Mouse (Mus musculus): ENCODE measurements around the gene Spo11.

Gene Spo11

DNA sequence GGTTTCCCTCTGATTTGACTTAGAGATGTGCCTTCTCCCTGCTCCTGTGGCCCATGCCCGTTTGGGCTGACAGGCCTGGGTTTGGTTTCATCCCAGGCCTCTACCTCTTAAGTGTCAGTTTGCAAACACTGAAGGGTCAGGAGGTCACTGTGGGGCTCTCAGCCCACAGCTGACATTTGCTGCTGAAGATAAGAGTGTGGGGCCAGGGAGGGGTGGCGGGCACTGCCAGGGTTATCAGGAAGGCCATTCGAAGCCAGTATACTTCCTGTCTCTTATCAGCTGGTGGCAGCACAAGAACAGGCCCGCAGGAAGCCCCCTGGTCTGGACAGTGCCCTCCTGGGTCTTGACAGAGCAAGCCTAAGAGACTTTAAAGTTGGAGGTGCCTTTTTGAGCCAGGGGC lies 57.5 kb downstream of the Spo11 start:
- DNase-seq, result no peak

DNA sequence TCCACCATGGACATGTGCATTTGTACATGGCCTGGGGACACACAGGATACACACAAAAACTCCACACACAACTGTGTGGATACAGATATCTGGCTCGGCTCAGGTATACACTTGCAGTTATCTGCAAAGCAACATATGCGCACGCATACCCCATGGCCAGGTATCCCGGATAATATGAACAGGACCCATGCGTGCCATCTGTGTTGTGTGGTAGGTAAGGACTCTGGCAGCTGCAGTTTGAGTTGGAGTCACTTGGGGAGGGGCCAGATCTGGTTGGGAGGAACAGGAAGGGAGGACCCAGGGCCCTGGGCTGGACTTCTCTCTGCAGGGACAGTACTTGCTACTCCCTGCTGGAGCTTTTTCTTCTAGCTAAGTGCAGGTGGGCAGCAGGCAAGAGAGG lies 58.2 kb downstream of the Spo11 start:
- no peak for DNase-seq

DNA sequence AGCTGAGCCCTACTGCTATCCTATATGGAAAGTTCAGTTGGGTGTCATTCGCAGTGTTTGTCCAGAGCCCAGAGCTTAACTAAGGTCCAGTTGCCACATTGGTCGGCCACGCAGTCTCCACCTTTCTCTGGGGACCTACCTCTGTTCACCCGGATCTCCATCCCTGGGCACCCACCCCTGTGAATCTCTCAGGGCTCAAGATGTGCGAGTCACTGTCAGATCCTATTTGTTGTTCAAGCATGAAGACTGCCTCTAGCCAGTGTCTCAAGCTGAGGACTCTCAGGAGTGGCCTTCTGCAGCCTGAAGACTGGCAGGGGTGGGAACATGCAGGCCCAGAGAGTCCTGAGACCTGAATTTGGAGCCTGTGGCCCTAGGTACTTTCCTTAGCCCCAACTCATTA lies 58.6 kb downstream of the Spo11 start:
- no peak for DNase-seq

DNA sequence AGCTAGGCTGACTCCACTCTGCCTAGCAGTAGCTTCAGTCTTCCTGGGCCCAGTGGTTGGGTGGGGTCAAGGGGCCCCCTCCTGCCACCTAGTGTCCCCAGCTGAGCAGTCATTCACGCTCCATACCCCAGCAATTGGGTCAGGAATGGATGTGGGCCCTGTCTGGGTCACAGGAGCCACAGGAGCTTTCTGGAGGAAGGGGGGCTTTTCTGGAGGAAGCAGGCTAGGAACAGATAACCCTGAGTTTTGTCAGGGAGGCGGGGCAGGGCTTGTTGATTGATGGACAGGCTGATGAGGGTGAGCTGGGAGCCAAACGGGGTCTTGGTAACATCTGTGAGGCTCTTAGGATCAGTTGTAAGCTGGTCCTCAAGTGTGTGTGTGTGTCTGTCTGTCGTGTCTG lies 59.1 kb downstream of the Spo11 start:
- no peak for DNase-seq

DNA sequence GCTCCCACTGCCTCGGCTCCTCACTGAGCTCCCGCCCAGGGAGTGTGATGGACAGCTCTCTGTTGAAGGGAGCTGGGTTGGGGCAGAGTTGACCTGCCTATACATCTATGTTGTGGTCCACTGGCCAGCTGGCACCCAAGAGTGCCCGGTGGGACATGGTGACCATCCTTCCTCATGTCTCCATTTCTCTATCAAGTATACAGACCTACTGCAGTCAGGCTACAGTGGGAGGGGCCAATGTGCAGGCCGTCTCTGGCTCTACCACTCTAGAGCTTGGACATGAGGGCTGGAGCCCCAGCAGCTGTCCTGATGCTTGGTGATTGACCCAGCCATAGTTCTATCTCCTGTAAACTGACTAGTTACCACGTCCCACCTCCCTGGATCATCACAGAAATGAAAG lies 59.8 kb downstream of the Spo11 start:
- no peak for DNase-seq

DNA sequence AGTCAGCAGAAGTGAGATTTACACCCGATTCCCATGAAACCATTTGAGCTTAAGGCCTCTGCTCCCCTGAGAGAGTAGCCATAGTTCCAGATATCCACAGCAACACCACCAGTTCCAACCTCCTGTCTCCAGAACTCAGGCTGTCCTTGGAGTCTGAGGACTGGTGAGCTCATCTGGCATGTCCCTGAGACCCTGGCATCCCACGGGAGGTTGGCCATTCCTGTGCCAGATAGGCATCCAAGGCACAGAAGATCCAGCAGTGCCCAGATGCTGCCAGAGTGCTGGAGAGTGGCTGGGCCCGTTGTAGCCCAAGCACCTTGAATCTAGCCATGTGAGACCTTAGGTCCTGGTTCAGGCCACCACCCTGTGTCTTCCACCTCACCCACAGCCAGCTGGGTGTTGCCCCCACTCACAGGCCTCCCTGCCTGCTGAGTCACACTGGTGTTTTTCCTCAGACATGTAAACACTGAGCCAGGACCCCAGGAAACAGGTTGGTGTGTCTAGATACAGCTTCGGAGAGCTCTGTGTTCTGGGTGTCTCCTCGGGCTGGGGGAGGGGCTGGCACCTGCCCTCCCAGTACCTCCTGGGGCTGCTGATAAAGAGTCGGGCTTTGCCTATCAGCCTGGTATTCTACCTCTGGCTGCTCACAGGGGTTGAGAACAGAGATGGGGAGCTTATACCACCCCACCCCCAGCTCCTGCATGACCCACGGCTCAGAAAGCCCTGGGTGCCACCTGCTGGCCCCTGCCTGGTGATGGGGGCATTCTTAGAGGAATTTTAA lies 60.5 kb downstream of the Spo11 start:
- no peak for DNase-seq

DNA sequence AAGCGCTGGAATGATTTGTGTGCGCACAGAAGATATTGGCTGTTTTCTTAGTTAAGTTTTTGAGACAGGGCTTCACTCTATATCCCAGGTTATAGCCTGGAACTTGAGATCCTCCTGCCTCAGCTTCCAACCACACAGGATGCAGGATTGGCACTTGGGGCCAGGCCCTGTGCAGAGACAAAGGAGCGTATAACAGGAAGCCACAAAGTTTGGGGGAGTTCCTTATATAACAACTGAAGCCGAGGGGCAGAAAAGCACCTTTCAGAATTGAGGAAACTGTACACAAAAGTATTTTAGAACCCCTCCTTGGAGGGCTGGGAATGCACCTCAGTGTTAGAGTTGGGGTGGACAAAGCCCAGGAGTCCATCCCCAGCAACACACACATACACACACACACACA lies 61.5 kb downstream of the Spo11 start:
- no peak for DNase-seq

DNA sequence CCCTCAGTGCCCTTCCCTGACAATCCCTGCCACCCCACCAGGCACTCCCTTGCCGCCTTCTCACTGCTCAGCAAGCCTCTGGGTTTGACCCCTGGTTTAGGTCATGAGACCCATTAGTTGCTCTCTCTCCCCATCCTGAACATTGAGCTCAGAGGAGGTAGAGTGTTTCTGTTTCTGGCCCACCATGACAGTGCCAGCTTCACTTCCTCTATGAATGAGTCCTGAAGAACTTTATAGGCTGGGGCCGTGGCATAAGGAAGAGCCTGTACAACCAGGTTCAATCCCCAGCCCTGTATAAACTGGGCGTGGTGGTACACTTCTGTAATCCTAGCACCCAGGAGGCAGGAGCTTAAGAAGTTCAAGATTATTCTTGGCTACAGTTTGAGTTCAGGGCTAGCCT lies 63.3 kb downstream of the Spo11 start:
- DNase-seq, result no peak

DNA sequence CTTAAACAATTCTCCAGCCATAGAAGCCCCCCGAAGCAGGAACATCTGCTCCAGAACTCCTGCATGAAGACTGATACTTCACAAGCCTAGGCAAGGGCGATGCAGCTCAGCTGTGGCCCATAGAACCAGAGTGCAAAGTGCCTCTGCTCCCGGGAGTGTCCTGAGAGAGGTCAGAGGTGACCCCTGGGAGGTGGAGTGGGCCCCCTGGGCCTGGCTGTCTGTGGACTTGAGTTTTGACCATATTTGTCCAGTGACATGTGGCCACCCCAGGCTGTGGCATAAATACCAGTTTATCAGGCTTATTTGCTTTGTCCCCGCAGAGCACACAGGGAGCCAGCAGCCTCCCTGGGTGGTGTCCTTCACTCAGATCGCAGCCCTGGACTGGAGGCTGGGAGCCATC lies 63.7 kb downstream of the Spo11 start:
- no peak for DNase-seq

DNA sequence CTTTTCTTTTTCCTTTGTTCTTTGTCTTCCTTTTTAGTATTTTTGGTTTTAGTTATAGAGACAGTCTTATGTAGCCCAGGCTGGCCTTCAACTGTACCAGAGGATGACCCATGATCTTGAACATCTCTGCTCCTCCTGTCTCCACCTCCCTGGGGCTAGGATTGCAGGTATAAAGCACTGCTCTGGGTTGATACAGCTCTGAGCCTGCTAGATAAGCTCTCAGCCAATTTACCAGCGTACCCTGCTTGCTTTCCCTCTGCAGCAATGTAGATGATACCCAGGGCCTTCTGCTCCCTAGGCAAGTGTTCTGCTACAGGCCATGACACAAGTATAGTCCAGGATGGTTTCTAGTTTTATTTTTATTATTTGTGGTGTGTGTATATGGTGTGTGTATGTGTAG lies 64.4 kb downstream of the Spo11 start:
- DNase-seq, result no peak

DNA sequence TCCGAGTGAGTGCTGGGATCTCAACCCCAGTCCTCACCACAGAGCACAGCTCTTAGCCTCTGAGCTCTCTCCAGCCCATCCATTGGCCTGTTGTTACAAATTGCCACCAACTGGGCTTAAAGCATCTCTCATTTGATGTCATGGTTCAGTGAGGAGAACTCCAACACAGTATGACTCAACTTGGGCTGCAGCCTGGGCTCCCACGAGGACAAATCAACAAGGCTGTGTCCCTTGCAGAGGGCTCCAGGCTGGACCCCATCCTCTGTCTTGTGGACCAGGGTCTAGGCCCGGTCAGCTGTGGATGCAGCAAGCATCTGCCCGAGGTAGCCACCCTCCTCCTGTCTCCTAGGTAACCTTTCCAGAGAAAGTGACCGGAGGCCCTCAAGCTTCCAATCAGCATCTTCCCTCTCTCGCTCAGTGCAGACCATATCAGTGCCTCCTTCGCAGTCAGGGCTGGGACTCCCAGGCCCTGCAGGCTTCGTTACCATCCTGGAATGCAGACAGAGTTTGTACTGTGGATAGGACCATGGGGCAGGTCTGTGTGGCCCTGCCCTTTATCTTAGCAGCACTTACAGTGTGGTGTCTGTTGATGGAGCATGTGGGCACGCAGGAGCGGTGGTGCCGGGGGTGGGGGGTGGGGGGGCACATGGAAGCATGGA lies 65.1 kb downstream of the Spo11 start:
- DNase-seq, result peak in 1 of 2 experiments; percentile 49

All from kidney, postnatal 4 days (tissue).